Mouse (Mus musculus) bone marrow, adult 2 months (tissue): ENCODE measurements around the gene 2410131K14Rik.

Experiments
- CTCF ChIP-seq: fragments of 200-500 bp; IDR thresholded peaks from 2 replicates; pipeline ENCODE4 v1.5.1; 2011; ENCODE audit warnings: low read length, control low read depth; ENCODE audit not compliant: control insufficient read depth, insufficient read depth
- POLR2A ChIP-seq: fragments of 200-500 bp; IDR thresholded peaks from 2 replicates; pipeline ENCODE4 v1.6.1; 2011; ENCODE audit warnings: low read depth, mild to moderate bottlenecking, control low read depth, low read length, borderline replicate concordance; ENCODE audit not compliant: control insufficient read depth

GRCm38 (mm10) chr5:118276711-118277110, 31.7 kb downstream of the 2410131K14Rik start:
- TF ChIP-seq CTCF (no peak), POLR2A (no peak)
